Mouse (Mus musculus) liver, postnatal 0 days (tissue): ENCODE data around the gene Cwc27.

Experiments used
- CTCF ChIP-seq: sonication (generic); IDR thresholded peaks from 2 replicates; pipeline ENCODE4 v1.5.1; 2016; ENCODE audit warnings: antibody characterized with exemption, low read depth
- EP300 ChIP-seq: IDR thresholded peaks from 2 replicates; pipeline ENCODE4 v1.6.1; 2016; ENCODE audit warnings: antibody characterized with exemption, low read depth, mild to moderate bottlenecking

GRCm38 (mm10) chr13:104661188-104661587 lies 155.8 kb downstream of the Cwc27 start:
- TF ChIP-seq CTCF (peak; percentile 22), EP300 (no peak)
